Mouse (Mus musculus) forebrain, embryonic 13.5 days (tissue): Measurements from ENCODE around the gene Olfr56. TPM values are rescaled to one million over a fixed set of nuclear protein-coding genes. Genes with fewer than 3 reads are reported as not detected.

Experiments
- ATAC-seq: fragments of 200-750 bp; cut with Nextera tagmentation; 2 replicates; pipeline ENCODE4 v1.8.0; 2017
- H3K27ac ChIP-seq: fragments of 300-500 bp; sonication (generic); 2 replicates; pipeline ENCODE4 v1.5.1; 2015; ENCODE audit warnings: inconsistent platforms, mild to moderate bottlenecking, moderate library complexity
- H3K27me3 ChIP-seq: fragments of 300-500 bp; sonication (generic); 2 replicates; pipeline ENCODE4 v1.6.1; 2015; ENCODE audit warnings: mild to moderate bottlenecking, inconsistent platforms
- H3K36me3 ChIP-seq: fragments of 300-500 bp; sonication (generic); 2 replicates; pipeline ENCODE4 v1.6.1; 2015; ENCODE audit warnings: mild to moderate bottlenecking, inconsistent platforms; ENCODE audit not compliant: poor library complexity, severe bottlenecking
- H3K4me1 ChIP-seq: fragments of 300-500 bp; sonication (generic); 2 replicates; pipeline ENCODE4 v1.6.1; 2015; ENCODE audit warnings: inconsistent platforms
- H3K4me2 ChIP-seq: fragments of 300-500 bp; sonication (generic); 2 replicates; pipeline ENCODE4 v1.6.1; 2015; ENCODE audit warnings: inconsistent platforms, mild to moderate bottlenecking, moderate library complexity
- H3K4me3 ChIP-seq: fragments of 300-500 bp; sonication (generic); 2 replicates; pipeline ENCODE4 v1.5.1; 2015; ENCODE audit warnings: mild to moderate bottlenecking, inconsistent platforms
- H3K9ac ChIP-seq: fragments of 300-500 bp; sonication (generic); 2 replicates; pipeline ENCODE4 v1.6.1; 2015; ENCODE audit warnings: mild to moderate bottlenecking, inconsistent platforms
- H3K9me3 ChIP-seq: fragments of 300-500 bp; sonication (generic); replicated peaks from 2 replicates; pipeline ENCODE4 v1.6.1; 2016; ENCODE audit warnings: inconsistent platforms
- WGBS: fragments of 180-500 bp; shearing (Covaris S2); methylation state at CpG from one replicate; pipeline ENCODE4 v1.1.7; 2015; 5-methylcytosine and 5-hydroxymethylcytosine counted together
- polyA plus RNA-seq: library from polyadenylated mRNA; unstranded; fragments of >200 nt; fragmentation: Nextera tagmentation; extraction: Ambion mirVana; gene quantifications from 2 replicates; pipeline ENCODE4 v1.2.1, GENCODE M21; 2015

Olfr56 gene
- polyA plus RNA-seq, 1 experiment from 2014 or later: not detected

DNA sequence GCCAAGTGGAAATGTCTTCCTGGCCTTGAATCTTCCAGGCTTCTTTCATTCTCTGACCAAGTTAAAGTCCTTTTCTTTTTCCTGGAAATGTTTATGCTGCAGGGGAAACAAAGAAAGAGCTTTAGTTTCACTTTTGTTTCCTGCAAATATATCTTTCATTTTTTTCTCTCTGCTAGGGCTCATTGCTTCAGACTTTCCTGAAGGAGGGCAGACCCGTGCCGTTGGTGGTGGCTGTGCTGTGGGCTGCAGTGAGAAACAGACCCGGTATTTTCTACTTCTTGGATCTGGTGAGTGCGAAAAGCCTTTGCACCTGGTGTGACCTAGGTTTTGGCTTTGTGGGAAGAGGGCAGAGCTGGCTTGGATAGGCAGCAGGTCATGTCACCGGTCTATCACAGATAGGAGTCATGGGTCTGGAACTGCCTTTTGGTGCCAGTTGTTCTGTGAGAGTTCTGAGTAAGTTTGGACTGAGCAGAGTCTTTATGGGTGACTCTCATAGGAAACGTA lies 108.2 kb downstream of the Olfr56 start:
- peaks cover 5% of the 10 kb centered on the region; the same call in 1 of the 2 replicates for H3K4me1 ChIP-seq

DNA sequence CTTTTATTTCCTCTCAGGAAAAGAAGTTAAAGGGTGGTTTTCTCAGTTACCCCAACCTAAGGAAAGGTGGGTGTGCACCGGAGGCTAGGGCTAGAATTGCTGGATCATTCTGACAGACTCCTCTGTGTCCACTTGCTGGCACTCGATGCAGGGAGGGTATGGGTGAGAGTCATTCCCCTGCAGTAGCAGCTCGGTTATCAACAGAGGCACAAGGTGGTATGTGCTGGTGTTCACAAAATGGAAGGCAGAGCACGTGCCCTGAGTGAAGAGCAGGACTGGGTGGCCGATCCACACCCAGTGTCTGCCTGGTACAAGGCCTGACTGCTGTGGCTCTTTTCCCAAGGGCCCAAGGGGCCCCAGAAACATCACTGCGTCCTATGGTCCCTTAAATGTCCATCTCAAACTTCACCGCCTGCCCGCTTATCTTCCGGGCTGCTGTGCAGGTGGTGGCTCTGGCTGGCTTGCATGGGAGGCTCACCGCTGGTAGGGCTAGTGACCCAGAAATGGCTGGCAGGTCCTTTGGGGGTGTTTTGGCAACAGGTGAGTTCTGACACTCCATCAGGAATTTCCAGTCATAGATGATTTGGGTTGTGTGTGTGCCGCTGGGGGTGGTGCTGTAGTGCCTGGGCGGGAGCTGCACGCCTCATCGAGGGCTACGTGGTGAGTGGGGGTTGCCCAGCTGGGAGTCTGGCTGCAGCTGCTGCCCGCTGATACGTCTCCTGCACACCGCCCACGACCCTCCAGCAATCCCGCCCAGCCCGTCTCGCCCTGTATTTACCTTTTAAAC lies 109.3 kb downstream of the Olfr56 start:
- no peaks in the 10 kb centered on the region for H3K27me3 ChIP-seq
- 0 out of 2 replicates have a peak overlapping the region, but pooled peaks have one; percentile 22 for H3K4me2 ChIP-seq
- WGBS: 47% methylated on average over 22 of the region's 22 CpGs
- ATAC-seq: no peak
- no peaks in the 10 kb centered on the region for H3K9me3 ChIP-seq
- no peak overlapping the region for H3K9ac ChIP-seq
- no peak overlapping the region for H3K27ac ChIP-seq
- H3K4me3 ChIP-seq: no peak overlapping the region
- no peaks in the 10 kb centered on the region for H3K36me3 ChIP-seq
- peaks cover 5% of the 10 kb centered on the region; the same call in 1 of the 2 replicates for H3K4me1 ChIP-seq

More for the DNA sequence above, 108.2 kb downstream of the Olfr56 start:
- Histone ChIP-seq H3K9ac (no peak overlapping the region), H3K4me2 (no peak overlapping the region), H3K27me3 (no peaks in the 10 kb centered on the region), H3K27ac (no peak overlapping the region), H3K36me3 (no peaks in the 10 kb centered on the region), H3K9me3 (no peaks in the 10 kb centered on the region), H3K4me3 (no peak overlapping the region)
- WGBS: 92% methylated on average over 6 of the region's 6 CpGs
- no peak for ATAC-seq

DNA sequence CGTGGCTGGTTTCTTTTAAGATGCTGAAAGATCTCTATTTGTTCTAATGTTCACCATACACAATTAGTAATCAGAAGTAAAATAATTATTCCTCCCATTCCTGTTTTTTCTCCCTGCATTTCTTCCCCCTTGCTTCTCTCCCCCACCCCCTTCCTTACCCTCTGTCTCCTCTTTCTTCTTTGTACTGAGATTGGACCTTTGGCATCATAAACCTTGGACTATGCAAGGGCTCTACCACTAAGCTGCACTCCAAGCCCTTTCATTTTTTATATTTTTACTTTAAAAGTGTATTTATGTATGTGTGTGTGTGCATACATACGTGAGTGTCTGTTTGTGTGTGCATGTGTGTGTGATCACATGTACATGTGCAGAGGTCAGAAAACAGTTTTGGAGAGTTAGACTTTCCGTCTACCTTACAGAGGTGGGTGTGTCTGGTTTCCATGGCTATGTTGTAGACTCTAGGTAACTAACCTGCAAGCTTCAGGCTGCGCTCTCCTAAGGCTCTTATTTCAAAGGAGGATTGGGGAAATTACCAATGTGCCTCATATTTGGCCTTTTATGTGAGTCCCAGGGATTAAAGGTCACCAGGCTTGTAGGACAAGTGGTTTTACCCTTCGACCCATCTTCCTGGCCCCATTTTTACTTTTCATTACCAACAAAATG lies 110.4 kb downstream of the Olfr56 start:
- H3K4me3 ChIP-seq: no peak overlapping the region
- no peak overlapping the region for H3K4me2 ChIP-seq
- no peaks in the 10 kb centered on the region for H3K27me3 ChIP-seq
- H3K27ac ChIP-seq: no peak overlapping the region
- no peak overlapping the region for H3K9ac ChIP-seq
- no peak for ATAC-seq
- WGBS: 89% methylated on average over 5 of the region's 5 CpGs
- H3K9me3 ChIP-seq: no peaks in the 10 kb centered on the region
- peaks cover 5% of the 10 kb centered on the region; the same call in 1 of the 2 replicates for H3K4me1 ChIP-seq
- H3K36me3 ChIP-seq: no peaks in the 10 kb centered on the region

DNA sequence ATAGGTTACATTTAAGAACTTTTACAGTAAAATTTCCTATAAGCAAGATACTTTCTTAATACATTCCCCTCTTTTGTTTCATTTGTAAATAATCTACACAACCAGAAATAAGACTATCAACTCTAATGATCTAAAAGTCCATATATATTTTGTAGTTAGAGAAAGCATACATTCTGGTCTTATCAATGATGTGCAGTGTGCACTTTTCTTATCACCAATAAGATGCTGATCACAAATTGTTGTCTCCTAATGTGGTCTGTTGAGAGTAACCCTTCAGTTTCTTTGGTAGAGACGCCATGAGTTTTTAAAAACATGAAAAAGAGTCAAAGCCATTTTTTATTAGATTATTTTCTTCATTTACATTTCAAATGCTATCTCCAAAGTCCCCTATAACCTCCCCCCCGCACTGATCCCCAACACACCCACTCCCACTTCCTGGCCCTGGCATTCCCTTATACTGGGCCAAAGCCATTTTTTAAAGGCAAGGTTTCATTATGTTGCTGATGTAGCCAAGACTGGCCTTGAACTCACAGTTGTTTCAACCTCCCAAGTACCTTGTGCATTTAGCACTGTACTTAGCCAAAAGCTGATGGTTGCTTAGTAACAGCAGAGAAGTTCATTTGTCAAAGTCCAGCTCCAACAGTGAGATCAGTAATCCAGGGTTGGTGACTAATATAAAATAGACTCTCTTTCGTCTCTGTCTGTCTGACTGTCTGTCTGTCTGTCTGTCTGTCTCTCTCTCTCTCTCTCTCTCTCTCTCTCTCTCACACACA lies 111.2 kb downstream of the Olfr56 start:
- H3K4me3 ChIP-seq: no peak overlapping the region
- no peak for ATAC-seq
- H3K9ac ChIP-seq: no peak overlapping the region
- H3K27me3 ChIP-seq: no peaks in the 10 kb centered on the region
- H3K36me3 ChIP-seq: no peaks in the 10 kb centered on the region
- H3K9me3 ChIP-seq: no peaks in the 10 kb centered on the region
- H3K27ac ChIP-seq: no peak overlapping the region
- peaks cover 5% of the 10 kb centered on the region; the same call in 1 of the 2 replicates for H3K4me1 ChIP-seq
- no peak overlapping the region for H3K4me2 ChIP-seq
- WGBS: 90% methylated on average over 3 of the region's 3 CpGs

DNA sequence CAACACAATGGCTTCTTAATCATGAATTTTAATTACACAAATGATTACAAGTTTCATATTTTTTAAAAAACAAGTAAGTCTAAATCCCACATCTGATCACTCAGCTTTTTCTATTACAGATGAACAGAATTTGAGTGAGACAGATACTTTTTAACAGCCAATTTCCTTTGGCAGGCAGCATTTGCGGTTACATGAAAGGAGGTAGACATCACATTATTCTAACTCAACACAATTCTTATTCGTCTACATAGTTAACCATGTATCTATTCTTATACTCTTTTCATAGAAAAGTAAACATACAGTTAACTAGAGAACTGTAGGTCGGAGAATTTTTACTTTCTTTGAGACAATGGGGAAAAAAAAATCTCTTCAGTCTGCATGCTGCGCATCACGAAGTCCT lies 111.9 kb downstream of the Olfr56 start:
- no peaks in the 10 kb centered on the region for H3K36me3 ChIP-seq
- H3K4me2 ChIP-seq: no peak overlapping the region
- H3K27me3 ChIP-seq: no peaks in the 10 kb centered on the region
- H3K4me3 ChIP-seq: no peak overlapping the region
- no peak for ATAC-seq
- WGBS: 90% methylated on average over 5 of the region's 5 CpGs
- H3K4me1 ChIP-seq: peaks cover 9% of the 10 kb centered on the region; the same call in 1 of the 2 replicates
- no peak overlapping the region for H3K9ac ChIP-seq
- H3K9me3 ChIP-seq: no peaks in the 10 kb centered on the region
- no peak overlapping the region for H3K27ac ChIP-seq

DNA sequence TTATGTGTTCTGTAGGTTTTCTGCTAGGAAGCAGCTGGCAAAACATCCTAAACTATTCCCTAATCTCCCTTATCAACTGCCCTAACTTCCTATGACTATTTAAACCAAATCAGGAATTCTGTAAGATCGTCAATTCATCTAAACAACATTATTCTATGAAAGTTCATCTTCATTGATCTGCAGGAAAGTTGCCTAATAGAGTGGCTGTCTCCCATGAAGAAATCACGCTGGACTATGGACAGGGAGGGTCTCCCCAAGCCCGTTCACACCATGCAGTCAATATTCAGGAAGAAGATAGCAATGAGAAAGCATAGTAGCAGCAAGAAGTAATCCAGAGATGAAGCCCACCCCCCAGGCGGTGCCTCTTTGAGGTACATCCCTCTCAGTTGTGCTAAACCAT lies 112.5 kb downstream of the Olfr56 start:
- no peak for ATAC-seq
- Histone ChIP-seq H3K4me1 (peaks cover 9% of the 10 kb centered on the region; the same call in 1 of the 2 replicates), H3K27me3 (no peaks in the 10 kb centered on the region), H3K4me3 (no peak overlapping the region), H3K4me2 (no peak overlapping the region), H3K36me3 (no peaks in the 10 kb centered on the region), H3K9me3 (no peaks in the 10 kb centered on the region), H3K9ac (no peak overlapping the region), H3K27ac (no peak overlapping the region)
- WGBS: 83% methylated on average over 4 of the region's 4 CpGs

DNA sequence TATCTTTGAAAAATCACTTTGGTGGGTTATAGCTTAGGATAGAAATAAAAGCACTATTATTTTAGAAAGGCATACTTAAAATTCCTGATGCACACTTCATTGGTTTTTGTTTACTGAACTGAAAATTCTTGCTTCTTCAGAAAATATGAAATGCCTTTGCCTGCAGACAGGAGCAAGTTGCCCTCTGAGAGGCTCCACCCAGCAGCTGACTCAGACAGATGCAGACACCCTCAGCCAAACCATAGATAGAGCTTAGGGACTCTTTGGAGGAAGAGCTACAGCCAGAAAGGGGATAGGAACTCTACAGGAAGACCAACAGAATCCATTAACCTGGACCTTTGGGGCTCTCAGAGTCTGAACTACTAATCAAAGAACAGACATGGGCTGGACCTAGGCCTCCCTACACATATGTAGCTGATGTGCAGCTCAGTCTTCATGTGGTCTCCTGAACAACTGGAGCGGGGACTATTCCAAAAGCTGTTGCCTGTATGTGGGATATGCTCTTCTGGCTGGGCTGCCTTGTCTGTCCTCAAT lies 113.4 kb downstream of the Olfr56 start:
- no peaks in the 10 kb centered on the region for H3K27me3 ChIP-seq
- 96% methylated on average over 1 of the region's 1 CpGs for WGBS
- no peak overlapping the region for H3K4me2 ChIP-seq
- no peak for ATAC-seq
- H3K9ac ChIP-seq: no peak overlapping the region
- H3K27ac ChIP-seq: no peak overlapping the region
- no peaks in the 10 kb centered on the region for H3K36me3 ChIP-seq
- H3K9me3 ChIP-seq: no peaks in the 10 kb centered on the region
- no peak overlapping the region for H3K4me3 ChIP-seq
- H3K4me1 ChIP-seq: peaks cover 9% of the 10 kb centered on the region; the same call in 1 of the 2 replicates

DNA sequence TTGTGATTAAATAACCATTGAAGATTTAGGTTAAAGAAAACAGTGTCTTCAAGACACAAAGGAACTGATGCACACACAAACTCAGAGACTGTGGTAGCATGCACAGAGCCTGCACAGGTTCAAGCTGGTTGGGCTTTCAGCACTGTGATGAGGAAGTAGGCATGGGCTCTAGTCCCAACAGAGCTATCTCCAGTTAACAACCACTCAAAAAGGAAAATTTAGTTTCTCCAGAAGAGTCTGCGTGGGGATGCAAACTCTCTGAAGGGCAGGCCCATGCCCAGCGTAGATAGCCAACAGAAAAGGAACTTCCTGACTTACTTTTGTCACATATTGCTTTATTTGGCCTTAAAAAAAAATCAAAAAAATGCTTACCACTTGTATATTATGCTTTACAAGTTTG lies 114.1 kb downstream of the Olfr56 start:
- H3K27me3 ChIP-seq: no peaks in the 10 kb centered on the region
- H3K9me3 ChIP-seq: no peaks in the 10 kb centered on the region
- WGBS: 92% methylated on average over 2 of the region's 2 CpGs
- H3K9ac ChIP-seq: no peak overlapping the region
- no peak overlapping the region for H3K4me3 ChIP-seq
- no peaks in the 10 kb centered on the region for H3K36me3 ChIP-seq
- no peak overlapping the region for H3K4me2 ChIP-seq
- peaks cover 9% of the 10 kb centered on the region; the same call in 1 of the 2 replicates for H3K4me1 ChIP-seq
- H3K27ac ChIP-seq: no peak overlapping the region
- ATAC-seq: no peak

DNA sequence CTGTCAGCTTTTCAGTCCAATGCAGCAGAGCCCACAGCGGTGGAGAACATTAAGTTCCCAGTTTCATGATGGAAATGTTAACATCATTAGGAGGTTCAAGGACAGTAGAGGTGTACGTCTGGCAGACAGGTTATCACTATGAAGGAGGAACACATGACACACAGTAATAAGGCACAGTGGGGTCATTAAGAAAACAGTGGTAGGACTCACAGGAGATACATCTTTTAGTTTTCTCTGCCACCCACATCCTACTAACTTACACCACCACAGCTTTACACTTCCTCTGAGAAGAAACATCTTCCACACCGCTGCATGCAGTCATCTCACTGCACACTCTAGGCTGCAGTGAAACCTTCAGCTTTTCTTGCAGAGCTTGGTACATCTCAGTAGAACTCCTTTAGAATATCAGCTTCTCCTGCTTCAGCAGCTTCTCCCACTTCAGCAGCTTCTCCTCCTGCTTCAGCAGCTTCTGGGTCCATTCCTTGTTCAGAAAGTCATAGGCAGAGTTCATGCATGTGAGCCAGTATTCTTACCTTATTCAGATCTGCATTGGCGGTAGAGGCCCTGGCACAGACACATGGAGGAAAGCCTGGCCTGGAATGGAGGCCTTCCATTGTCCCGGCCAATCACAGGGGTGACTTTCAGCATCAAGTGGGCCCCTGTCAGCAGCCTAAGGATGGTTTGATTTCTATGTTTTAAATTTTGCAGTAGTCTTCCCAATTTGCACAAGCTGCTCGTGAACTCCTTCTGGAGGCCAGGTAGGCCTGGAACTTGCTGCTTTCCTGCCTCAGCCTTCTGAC lies 115.4 kb downstream of the Olfr56 start:
- H3K4me2 ChIP-seq: no peak overlapping the region
- H3K9ac ChIP-seq: no peak overlapping the region
- H3K4me1 ChIP-seq: peaks cover 4% of the 10 kb centered on the region; the same call in 1 of the 2 replicates
- no peak overlapping the region for H3K27ac ChIP-seq
- no peaks in the 10 kb centered on the region for H3K36me3 ChIP-seq
- 88% methylated on average over 6 of the region's 6 CpGs for WGBS
- H3K4me3 ChIP-seq: no peak overlapping the region
- H3K27me3 ChIP-seq: no peaks in the 10 kb centered on the region
- no peak for ATAC-seq
- no peaks in the 10 kb centered on the region for H3K9me3 ChIP-seq

DNA sequence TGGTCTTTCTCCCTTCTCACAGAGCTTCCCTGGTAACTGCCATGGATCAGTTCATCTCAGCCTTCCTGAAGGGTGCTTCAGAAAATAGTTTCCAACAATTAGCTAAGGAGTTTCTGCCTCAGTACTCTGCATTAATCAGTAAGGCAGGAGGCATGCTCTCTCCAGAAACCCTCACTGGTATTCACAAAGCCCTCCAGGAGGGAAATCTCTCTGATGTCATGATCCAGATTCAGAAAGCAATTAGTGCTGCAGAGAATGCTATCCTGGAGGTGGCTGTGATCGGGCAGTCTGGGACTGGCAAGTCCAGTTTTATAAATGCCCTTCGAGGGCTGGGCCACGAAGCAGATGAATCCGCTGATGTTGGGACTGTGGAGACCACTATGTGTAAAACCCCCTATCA lies 116.7 kb downstream of the Olfr56 start:
- no peak overlapping the region for H3K9ac ChIP-seq
- no peaks in the 10 kb centered on the region for H3K9me3 ChIP-seq
- no peak for ATAC-seq
- no peak overlapping the region for H3K4me3 ChIP-seq
- H3K27ac ChIP-seq: no peak overlapping the region
- no peak overlapping the region for H3K4me2 ChIP-seq
- H3K36me3 ChIP-seq: no peaks in the 10 kb centered on the region
- 59% methylated on average over 4 of the region's 4 CpGs for WGBS
- H3K27me3 ChIP-seq: no peaks in the 10 kb centered on the region
- H3K4me1 ChIP-seq: peaks cover 4% of the 10 kb centered on the region; the same call in 1 of the 2 replicates

DNA sequence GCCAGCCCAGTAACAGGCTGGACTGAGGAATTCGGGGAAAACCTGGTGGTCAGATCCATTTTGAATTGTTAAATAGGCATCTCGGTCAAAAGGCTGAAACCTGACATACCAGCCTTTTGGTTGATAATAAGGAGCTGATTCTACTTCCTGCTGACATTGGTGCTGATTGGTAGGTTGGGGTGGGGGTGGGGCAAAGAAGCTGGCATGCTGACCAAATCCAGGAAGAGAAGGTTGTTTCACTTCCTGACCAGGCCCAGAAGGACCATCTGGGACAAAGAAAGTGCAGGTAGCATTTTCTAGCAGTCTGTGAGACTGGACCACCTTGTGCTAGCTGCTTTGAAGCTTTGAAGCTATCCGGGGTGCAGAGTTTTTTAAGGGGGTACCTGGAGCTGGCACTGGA lies 121.7 kb downstream of the Olfr56 start:
- Histone ChIP-seq H3K4me1 (peaks cover 1% of the 10 kb centered on the region; the same call in 1 of the 2 replicates), H3K9me3 (no peaks in the 10 kb centered on the region), H3K27ac (no peak overlapping the region), H3K4me3 (no peak overlapping the region), H3K9ac (no peak overlapping the region), H3K4me2 (no peak overlapping the region), H3K36me3 (no peaks in the 10 kb centered on the region), H3K27me3 (no peaks in the 10 kb centered on the region)
- WGBS: 84% methylated on average over 3 of the region's 3 CpGs
- no peak for ATAC-seq
